Mouse (Mus musculus): ENCODE data around the gene Agpat1. TPM values are rescaled to one million over a fixed set of nuclear protein-coding genes. Genes with fewer than 3 reads are reported as not detected.
A peak's percentile ranks its signal among the peaks of the same experiment; 100 is the strongest.

Agpat1 gene
- total and polyA plus RNA-seq, 3 experiments: 11.2 to 47.4 (median 44.4) TPM

- Histone ChIP-seq H3K27me3 (replicated peaks) (peaks cover 51% of the 10 kb centered on the region), H3K27ac (ENCODE audit: insufficient read depth, low read depth) (no peak overlapping the region), H3K4me1 (ENCODE audit: control insufficient read depth in 1 of 2, insufficient read depth in 2 of 2) (peaks cover 4 to 38% of the 10 kb centered on the region in 2 experiments), H3K79me2 (replicated peaks; ENCODE audit: control insufficient read depth, extremely low read depth, insufficient read depth, poor library complexity, severe bottlenecking) (no peaks in the 10 kb centered on the region; the same call in 1 of the 2 replicates), H3K9ac (ENCODE audit: insufficient read depth, low read depth) (no peak overlapping the region), H3K4me2 (ENCODE audit: insufficient read depth, low read depth, poor library complexity, severe bottlenecking) (no peak overlapping the region), H3K4me3 (replicated peaks in 1 of 3; ENCODE audit: low read depth in 2 of 3, low read length in 2 of 3, poor library complexity in 1 of 3) (no peak overlapping the region), H3K9me3 (replicated peaks; ENCODE audit: low read length) (peaks cover 9% of the 10 kb centered on the region), H3K36me3 (replicated peaks in 1 of 2; ENCODE audit: control insufficient read depth in 1 of 2, insufficient read depth in 1 of 2, low read length in 1 of 2) (peaks cover 0 to 11% of the 10 kb centered on the region in 2 experiments)
- no peak for TF ChIP-seq MAZ (IDR thresholded peaks at IDR 0.05; ENCODE audit: low read depth, low read length)
- no peak for TF ChIP-seq SIN3A (IDR thresholded peaks at IDR 0.05; ENCODE audit: low read length)
- TF ChIP-seq PAX5 (IDR thresholded peaks at IDR 0.05; ENCODE audit: low read length): no peak
- TF ChIP-seq ZNF384 (IDR thresholded peaks at IDR 0.05; ENCODE audit: low read depth, low read length): no peak
- TF ChIP-seq MAFK (IDR thresholded peaks at IDR 0.05; ENCODE audit: insufficient replicate concordance, low read length): no peak
- TF ChIP-seq POLR2A (IDR thresholded peaks at IDR 0.05; ENCODE audit: low read depth, low read length): no peak
- no peak for TF ChIP-seq ELF1 (IDR thresholded peaks at IDR 0.05; ENCODE audit: low read depth, low read length)
- TF ChIP-seq MXI1 (IDR thresholded peaks at IDR 0.05; ENCODE audit: low read depth, low read length): no peak
- dilution Hi-C loops (cut with MboI; ENCODE audit: extremely low pct_ligation_motif_present, extremely low pct_unique_long_range_greater_than_20kb, low sequenced_read_pairs): no loop called here
- in situ Hi-C loops (cut with MboI; ENCODE audit: low pct_ligation_motif_present, low pct_unique_long_range_greater_than_20kb, low sequenced_read_pairs): no loop called here
- DNase-seq (ENCODE audit: extremely low read depth): no peak
Observed at GRCm38 (mm10) chr17:34643379-34643778, 39.3 kb downstream of the Agpat1 start.

DNA sequence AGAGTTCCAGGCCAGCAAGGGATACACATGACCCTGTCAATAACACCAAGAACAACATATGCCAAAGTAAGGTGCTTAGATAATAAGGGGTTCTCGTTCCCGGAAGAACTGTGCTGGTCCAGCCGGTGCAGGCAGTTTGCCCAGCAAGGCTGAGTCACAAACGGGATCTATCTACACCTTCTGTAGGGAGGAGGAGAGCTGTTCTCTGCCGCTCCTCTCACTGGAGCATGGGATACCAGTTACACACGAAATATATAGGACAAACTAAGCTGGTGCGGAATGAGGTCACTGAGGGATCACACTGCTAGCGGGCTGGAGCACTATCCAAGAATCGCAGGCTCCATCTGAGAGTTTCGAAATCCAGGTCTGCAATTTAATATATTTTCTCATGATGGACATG lies 39.9 kb downstream of the Agpat1 start:
- peaks cover 10 to 43% of the 10 kb centered on the region in 2 experiments for H3K4me1 ChIP-seq (ENCODE audit: control insufficient read depth in 1 of 2, insufficient read depth in 2 of 2)
- in situ Hi-C loops (cut with MboI; ENCODE audit: low pct_ligation_motif_present, low pct_unique_long_range_greater_than_20kb, low sequenced_read_pairs) (no loop called here), dilution Hi-C loops (cut with MboI; ENCODE audit: extremely low pct_ligation_motif_present, extremely low pct_unique_long_range_greater_than_20kb, low sequenced_read_pairs) (no loop called here)
- H3K4me2 ChIP-seq (ENCODE audit: insufficient read depth, low read depth, poor library complexity, severe bottlenecking): no peak overlapping the region
- peaks cover 0 to 16% of the 10 kb centered on the region in 2 experiments for H3K36me3 ChIP-seq (replicated peaks in 1 of 2; ENCODE audit: control insufficient read depth in 1 of 2, insufficient read depth in 1 of 2, low read length in 1 of 2)
- no peaks in the 10 kb centered on the region; the same call in 1 of the 2 replicates for H3K79me2 ChIP-seq (replicated peaks; ENCODE audit: control insufficient read depth, extremely low read depth, insufficient read depth, poor library complexity, severe bottlenecking)
- peaks cover 46% of the 10 kb centered on the region for H3K27me3 ChIP-seq (replicated peaks)
- no peak overlapping the region for H3K27ac ChIP-seq (ENCODE audit: insufficient read depth, low read depth)
- H3K4me3 ChIP-seq (replicated peaks in 1 of 3; ENCODE audit: low read depth in 2 of 3, low read length in 2 of 3, poor library complexity in 1 of 3): no peak overlapping the region
- H3K9ac ChIP-seq (ENCODE audit: insufficient read depth, low read depth): no peak overlapping the region
- peaks cover 9% of the 10 kb centered on the region for H3K9me3 ChIP-seq (replicated peaks; ENCODE audit: low read length)
- TF ChIP-seq TBP (conservative IDR thresholded peaks at IDR 0.05; ENCODE audit: low read depth, low read length) (no peak), IRF4 (IDR thresholded peaks at IDR 0.05; ENCODE audit: low read depth, low read length) (no peak), MEF2A (IDR thresholded peaks at IDR 0.05; ENCODE audit: borderline replicate concordance, low read depth, low read length) (0 out of 2 replicates have a peak, but pooled peaks have one; percentile 6), ETS1 (conservative IDR thresholded peaks at IDR 0.05; ENCODE audit: low read depth, low read length) (no peak)
- DNase-seq (ENCODE audit: extremely low read depth): no peak

- peaks cover 42% of the 10 kb centered on the region for H3K27me3 ChIP-seq (replicated peaks)
- H3K4me3 ChIP-seq (replicated peaks in 1 of 3; ENCODE audit: low read depth in 2 of 3, low read length in 2 of 3, poor library complexity in 1 of 3): peak within 1 kb of the TSS; percentile 65 to 80 (median 76)
- peak within 1 kb of the TSS; percentile 48; the same call in 1 of the 2 replicates for H3K27ac ChIP-seq (ENCODE audit: insufficient read depth, low read depth)
- peaks cover 2% of the 10 kb centered on the region for H3K9me3 ChIP-seq (replicated peaks; ENCODE audit: low read length)
- in situ Hi-C loops (cut with MboI; ENCODE audit: low pct_ligation_motif_present, low pct_unique_long_range_greater_than_20kb, low sequenced_read_pairs) (no loop called here), dilution Hi-C loops (cut with MboI; ENCODE audit: extremely low pct_ligation_motif_present, extremely low pct_unique_long_range_greater_than_20kb, low sequenced_read_pairs) (no loop called here)
- H3K36me3 ChIP-seq (replicated peaks in 1 of 2; ENCODE audit: control insufficient read depth in 1 of 2, insufficient read depth in 1 of 2, low read length in 1 of 2): peaks cover 1 to 22% of the 10 kb centered on the region in 2 experiments
- peak within 1 kb of the TSS; percentile 86 for H3K4me2 ChIP-seq (ENCODE audit: insufficient read depth, low read depth, poor library complexity, severe bottlenecking)
- DNase-seq (ENCODE audit: extremely low read depth): peak; percentile 98
- H3K9ac ChIP-seq (ENCODE audit: insufficient read depth, low read depth): peak within 1 kb of the TSS; percentile 94
- no peaks in the 10 kb centered on the region; the same call in 1 of the 2 replicates for H3K79me2 ChIP-seq (replicated peaks; ENCODE audit: control insufficient read depth, extremely low read depth, insufficient read depth, poor library complexity, severe bottlenecking)
- H3K4me1 ChIP-seq (ENCODE audit: control insufficient read depth in 1 of 2, insufficient read depth in 2 of 2): peaks cover 14 to 50% of the 10 kb centered on the region in 2 experiments
- peak; percentile 99 for TF ChIP-seq SIN3A (IDR thresholded peaks at IDR 0.05; ENCODE audit: low read length)
- peak; percentile 15; the same call in 1 of the 2 replicates for TF ChIP-seq JUN (IDR thresholded peaks at IDR 0.05; ENCODE audit: insufficient read depth, low read depth, low read length)
- TF ChIP-seq ZC3H11A (IDR thresholded peaks at IDR 0.05; ENCODE audit: low read depth, low read length): no peak
- no peak for TF ChIP-seq MYC (IDR thresholded peaks at IDR 0.05; ENCODE audit: low read depth, low read length)
- no peak for TF ChIP-seq ETS1 (conservative IDR thresholded peaks at IDR 0.05; ENCODE audit: low read depth, low read length)
- no peak for TF ChIP-seq MAX (IDR thresholded peaks at IDR 0.05; ENCODE audit: low read length)
- no peak for TF ChIP-seq MAZ (IDR thresholded peaks at IDR 0.05; ENCODE audit: low read depth, low read length)
- TF ChIP-seq IRF4 (IDR thresholded peaks at IDR 0.05; ENCODE audit: low read depth, low read length): no peak
- TF ChIP-seq TCF12 (IDR thresholded peaks at IDR 0.05; ENCODE audit: low read depth, low read length): peak; percentile 39; the same call in 1 of the 2 replicates
- TF ChIP-seq ELF1 (IDR thresholded peaks at IDR 0.05; ENCODE audit: low read depth, low read length): peak; percentile 81
- TF ChIP-seq UBTF (IDR thresholded peaks at IDR 0.05; ENCODE audit: low read depth, low read length): no peak
- TF ChIP-seq BHLHE40 (IDR thresholded peaks at IDR 0.05; ENCODE audit: low read depth, low read length): no peak
- no peak for TF ChIP-seq ZNF384 (IDR thresholded peaks at IDR 0.05; ENCODE audit: low read depth, low read length)
- TF ChIP-seq POLR2A (IDR thresholded peaks at IDR 0.05; ENCODE audit: low read depth, low read length): peak; percentile 75
- TF ChIP-seq E2F4 (IDR thresholded peaks at IDR 0.05; ENCODE audit: insufficient replicate concordance, low read depth, low read length): no peak
- no peak for TF ChIP-seq GABPA (IDR thresholded peaks at IDR 0.05; ENCODE audit: insufficient replicate concordance, low read depth, low read length)
- no peak for TF ChIP-seq SMC3 (IDR thresholded peaks at IDR 0.05; ENCODE audit: low read depth, low read length)
- no peak for TF ChIP-seq NRF1 (IDR thresholded peaks at IDR 0.05; ENCODE audit: low read depth, low read length)
- 0 out of 2 replicates have a peak, but pooled peaks have one; percentile 61 for TF ChIP-seq TBP (conservative IDR thresholded peaks at IDR 0.05; ENCODE audit: low read depth, low read length)
Observed at GRCm38 (mm10) chr17:34644608-34645007, 40.5 kb downstream of the Agpat1 start, which contains the start of gene Fkbpl. Fkbpl (plus strand) TSS chr17:34644764.
